Mouse (Mus musculus) lung, adult 2 months (tissue): Measurements from ENCODE around the gene Smo. TPM values are rescaled to one million over a fixed set of nuclear protein-coding genes. Genes with fewer than 3 reads are reported as not detected.
A peak's percentile ranks its signal among the peaks of the same experiment; 100 is the strongest.
"Not testable (repeated sequence)": the region's sequence is repeated elsewhere in the genome, so short reads cannot be mapped to it uniquely, and the experiment has no call there.

ENCODE experiments used
- DNase-seq: peaks from one replicate; pipeline ENCODE4 v3.0.0; 2022
- H3K4me1 ChIP-seq: fragments of 200-500 bp; 2 replicates; pipeline ENCODE4 v1.6.1; 2011; ENCODE audit warnings: low read length; ENCODE audit not compliant: control insufficient read depth, insufficient read depth
- H3K4me3 ChIP-seq: fragments of 200-500 bp; replicated peaks from 2 replicates; pipeline ENCODE3; 2011; ENCODE audit warnings: low read depth, mild to moderate bottlenecking, control low read depth, low read length; ENCODE audit errors: extremely low read depth
- CTCF ChIP-seq: fragments of 200-500 bp; IDR thresholded peaks from 2 replicates; pipeline ENCODE4 v1.5.1; 2011; ENCODE audit warnings: mild to moderate bottlenecking, low read length, control low read depth; ENCODE audit not compliant: insufficient read depth
- POLR2A ChIP-seq: fragments of 200-500 bp; IDR thresholded peaks from 2 replicates; pipeline ENCODE4 v1.6.1; 2011; ENCODE audit warnings: low read depth, mild to moderate bottlenecking, control low read depth, low read length, borderline replicate concordance; ENCODE audit errors: extremely low read depth
- WGBS: fragments of 180-500 bp; shearing (Covaris S2); methylation state at CpG from one replicate; pipeline ENCODE4 v1.1.7; 2018; 5-methylcytosine and 5-hydroxymethylcytosine counted together
- polyA plus RNA-seq: library from polyadenylated mRNA; depleted of rRNA; stranded (reverse); fragments of >200 nt; gene quantifications from 2 replicates; pipeline ENCODE4 v1.2.3, GENCODE M21; 2012

Smo gene
- polyA plus RNA-seq, 1 experiment: 41.2 TPM

- WGBS: 92% methylated on average over 4 of the region's 4 CpGs
- no peak for TF ChIP-seq CTCF
- no peak for TF ChIP-seq POLR2A
- no peak for DNase-seq
- H3K4me1 ChIP-seq: no peaks in the 10 kb centered on the region
- H3K4me3 ChIP-seq: no peak overlapping the region
These were observed 21.2 kb downstream of the Smo start for GRCm38 (mm10) chr6:29756476-29756875.

- Histone ChIP-seq H3K4me3 (no peak overlapping the region), H3K4me1 (no peaks in the 10 kb centered on the region)
- TF ChIP-seq POLR2A: no peak
- TF ChIP-seq CTCF: peak; percentile 90
- DNase-seq: peak; percentile 68
- WGBS: 41% methylated on average over 4 of the region's 4 CpGs
These were observed 23.1 kb downstream of the Smo start for GRCm38 (mm10) chr6:29758417-29758816.

GRCm38 (mm10) chr6:29759012-29759679 lies 23.8 kb downstream of the Smo start:
- no peak overlapping the region for H3K4me3 ChIP-seq
- TF ChIP-seq POLR2A: no peak
- TF ChIP-seq CTCF: no peak
- no peaks in the 10 kb centered on the region for H3K4me1 ChIP-seq
- no peak for DNase-seq
- WGBS: 84% methylated on average over 13 of the region's 13 CpGs

- not testable (repeated sequence) for DNase-seq, H3K4me1 ChIP-seq, H3K4me3 ChIP-seq
- WGBS: 92% methylated on average over 2 of the region's 2 CpGs
These were observed 25.1 kb downstream of the Smo start for GRCm38 (mm10) chr6:29760397-29760796.

- no peak for TF ChIP-seq POLR2A
- TF ChIP-seq CTCF: no peak
- Histone ChIP-seq H3K4me1 (no peaks in the 10 kb centered on the region), H3K4me3 (no peak overlapping the region)
- WGBS: 87% methylated on average over 4 of the region's 4 CpGs
- DNase-seq: no peak
These were observed 26.0 kb downstream of the Smo start for GRCm38 (mm10) chr6:29761282-29761681.

GRCm38 (mm10) chr6:29762524-29762923 lies 27.2 kb downstream of the Smo start:
- Histone ChIP-seq H3K4me3 (no peak overlapping the region), H3K4me1 (no peaks in the 10 kb centered on the region)
- no peak for TF ChIP-seq POLR2A
- peak; percentile 63 for TF ChIP-seq CTCF
- WGBS: 58% methylated on average over 4 of the region's 4 CpGs
- no peak for DNase-seq

- TF ChIP-seq POLR2A (no peak), CTCF (no peak)
- DNase-seq: no peak
- H3K4me1 ChIP-seq: peaks cover 5% of the 10 kb centered on the region; the same call in 1 of the 2 replicates
- WGBS: 91% methylated on average over 2 of the region's 2 CpGs
- no peak overlapping the region for H3K4me3 ChIP-seq
These were observed 31.6 kb downstream of the Smo start for GRCm38 (mm10) chr6:29766874-29767273.

- Histone ChIP-seq H3K4me1 (peaks cover 5% of the 10 kb centered on the region; the same call in 1 of the 2 replicates), H3K4me3 (peak within 1 kb of the TSS; percentile 97)
- peak; percentile 89 for DNase-seq
- WGBS: under 1% methylated on average over 57 of the region's 61 CpGs
- TF ChIP-seq CTCF: no peak
- TF ChIP-seq POLR2A: peak; percentile 84; the same call in 1 of the 2 replicates
These were observed 32.7 kb downstream of the Smo start, which contains the start of gene Ahcyl2 for GRCm38 (mm10) chr6:29767813-29768660. Gene Ahcyl2 (plus strand): TSS chr6:29768011.

GRCm38 (mm10) chr6:29768791-29769441 lies 33.6 kb downstream of the Smo start:
- Histone ChIP-seq H3K4me1 (peaks cover 5% of the 10 kb centered on the region; the same call in 1 of the 2 replicates), H3K4me3 (peak overlapping the region; percentile 84)
- peak; percentile 57 for DNase-seq
- TF ChIP-seq POLR2A (no peak), CTCF (no peak)
- 0% methylated on average over 47 of the region's 50 CpGs for WGBS
